Mouse (Mus musculus) stomach, embryonic 14.5 days (tissue): ENCODE results near the gene Galnt17. TPM values are rescaled to one million over a fixed set of nuclear protein-coding genes. Genes with fewer than 3 reads are reported as not detected.

Experiments
- ATAC-seq: fragments of 200-750 bp; cut with Nextera tagmentation; 2 replicates; pipeline ENCODE4 v1.8.0; 2017; ENCODE audit warnings: low read depth, moderate TSS enrichment; ENCODE audit not compliant: insufficient number of reproducible peaks, insufficient read depth, low FRiP score
- H3K27ac ChIP-seq: fragments of 300-500 bp; sonication (generic); 2 replicates; pipeline ENCODE4 v1.5.1; 2014; ENCODE audit warnings: mild to moderate bottlenecking, low read length, moderate library complexity, mixed read lengths
- H3K27me3 ChIP-seq: fragments of 300-500 bp; sonication (generic); 2 replicates; pipeline ENCODE4 v1.6.1; 2014; ENCODE audit warnings: low read length, control low read depth, mixed read lengths; ENCODE audit not compliant: control insufficient read depth, insufficient read depth
- H3K36me3 ChIP-seq: fragments of 300-500 bp; sonication (generic); 2 replicates; pipeline ENCODE4 v1.6.1; 2014; ENCODE audit warnings: mild to moderate bottlenecking, control low read depth, low read length, moderate library complexity, mixed read lengths; ENCODE audit not compliant: control insufficient read depth, insufficient read depth
- H3K4me1 ChIP-seq: fragments of 300-500 bp; sonication (generic); 2 replicates; pipeline ENCODE4 v1.6.1; 2014; ENCODE audit warnings: low read length, control low read depth, mixed read lengths; ENCODE audit not compliant: control insufficient read depth, insufficient read depth
- H3K4me2 ChIP-seq: fragments of 300-500 bp; sonication (generic); replicated peaks from 2 replicates; pipeline ENCODE4 v1.6.1; 2014; ENCODE audit warnings: low read depth, low read length, control low read depth
- H3K4me3 ChIP-seq: fragments of 300-500 bp; sonication (generic); 2 replicates; pipeline ENCODE4 v1.5.1; 2014; ENCODE audit warnings: low read depth, low read length, control low read depth
- H3K9ac ChIP-seq: fragments of 300-500 bp; sonication (generic); replicated peaks from 2 replicates; pipeline ENCODE4 v1.6.1; 2014; ENCODE audit warnings: low read depth, mild to moderate bottlenecking, control low read depth, low read length, moderate library complexity, mixed read lengths
- H3K9me3 ChIP-seq: fragments of 300-500 bp; sonication (generic); 2 replicates; pipeline ENCODE4 v1.6.1; 2016; ENCODE audit warnings: low read depth, low read length, control low read depth; ENCODE audit not compliant: control insufficient read depth
- WGBS: fragments of 180-500 bp; shearing (Covaris S2); extraction: QIAGEN DNeasy Blood & Tissue Kit; methylation state at CpG from one replicate; pipeline ENCODE4 v1.1.7; 2014; 5-methylcytosine and 5-hydroxymethylcytosine counted together
- polyA plus RNA-seq: library from polyadenylated mRNA; unstranded; fragments of >200 nt; fragmentation: Nextera tagmentation; extraction: Ambion mirVana; gene quantifications from 2 replicates; pipeline ENCODE4 v1.2.1, GENCODE M21; 2014

Gene Galnt17
- polyA plus RNA-seq, 1 experiment from 2014 or later, result 1.9 TPM

DNA sequence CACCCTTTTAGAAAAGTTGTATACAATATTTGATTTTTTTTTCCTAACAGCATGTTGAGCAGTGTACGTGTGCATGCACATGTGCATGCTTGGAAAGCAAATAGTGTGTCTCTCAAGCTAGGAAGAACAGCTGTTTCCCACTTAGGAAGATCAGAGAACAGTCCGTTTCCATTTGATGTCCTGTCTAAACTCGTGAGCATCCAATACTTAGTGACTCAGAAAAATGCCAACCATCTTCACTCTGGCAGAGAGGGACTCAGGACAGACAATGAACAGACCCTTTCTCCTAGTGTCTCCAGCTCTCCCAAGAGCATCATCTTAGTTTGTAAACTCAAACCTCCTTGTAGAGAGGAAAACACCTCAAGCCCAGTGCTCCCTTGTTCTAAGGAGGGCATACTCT lies 116.0 kb downstream of the Galnt17 start:
- Histone ChIP-seq H3K36me3 (no peaks in the 10 kb centered on the region), H3K4me1 (no peaks in the 10 kb centered on the region), H3K9ac (no peak overlapping the region), H3K4me2 (no peak overlapping the region), H3K27me3 (no peaks in the 10 kb centered on the region), H3K9me3 (no peaks in the 10 kb centered on the region), H3K4me3 (no peak overlapping the region), H3K27ac (no peak overlapping the region)
- WGBS, result 74% methylated on average over 3 of the region's 3 CpGs
- ATAC-seq, result no peak

DNA sequence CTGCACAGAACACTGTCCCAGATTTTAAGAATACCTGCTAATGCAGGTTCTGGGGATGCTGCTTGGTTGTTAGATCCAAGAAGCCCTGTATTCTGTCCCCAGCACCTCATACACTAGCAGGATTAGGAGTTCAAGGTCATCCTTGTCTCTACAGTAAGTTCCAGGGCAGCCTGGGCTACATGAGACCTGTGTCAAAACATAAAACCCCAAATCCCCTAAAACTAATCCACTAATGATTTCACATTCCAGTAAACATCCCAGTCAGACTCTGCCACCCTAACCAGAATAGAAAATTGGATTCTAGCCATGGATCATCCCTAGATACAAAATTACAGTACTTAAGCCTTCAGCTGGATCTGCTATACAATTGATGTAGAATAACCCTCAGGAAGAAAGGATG lies 123.7 kb downstream of the Galnt17 start:
- H3K9me3 ChIP-seq, result no peaks in the 10 kb centered on the region
- ATAC-seq, result no peak
- H3K4me3 ChIP-seq, result no peak overlapping the region
- H3K4me2 ChIP-seq, result no peak overlapping the region
- H3K27me3 ChIP-seq, result no peaks in the 10 kb centered on the region
- no peaks in the 10 kb centered on the region for H3K4me1 ChIP-seq
- H3K9ac ChIP-seq, result no peak overlapping the region
- H3K27ac ChIP-seq, result no peak overlapping the region
- H3K36me3 ChIP-seq, result no peaks in the 10 kb centered on the region

DNA sequence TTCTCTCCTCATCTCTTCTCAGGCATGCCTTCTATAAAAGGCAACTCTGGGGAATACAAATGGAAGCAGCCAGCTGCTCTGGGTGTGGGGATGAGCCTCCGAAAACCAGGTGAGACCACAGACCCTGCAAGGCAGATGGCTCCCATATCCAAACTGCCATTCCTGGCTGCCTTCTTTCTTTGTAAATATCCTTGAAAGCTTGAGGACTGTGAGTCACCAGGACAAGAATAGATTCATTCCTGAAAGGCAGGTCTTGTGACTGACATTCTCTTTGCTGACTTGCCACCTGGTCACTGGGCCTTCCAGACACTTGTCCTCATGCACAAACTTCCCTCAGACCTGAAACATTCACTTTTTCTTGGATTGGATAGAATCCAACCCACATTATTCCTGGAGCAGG lies 127.1 kb downstream of the Galnt17 start:
- no peak overlapping the region for H3K4me3 ChIP-seq
- no peaks in the 10 kb centered on the region for H3K9me3 ChIP-seq
- WGBS, result 58% methylated on average over 1 of the region's 1 CpGs
- no peaks in the 10 kb centered on the region for H3K4me1 ChIP-seq
- H3K36me3 ChIP-seq, result no peaks in the 10 kb centered on the region
- H3K9ac ChIP-seq, result no peak overlapping the region
- no peak for ATAC-seq
- H3K27me3 ChIP-seq, result no peaks in the 10 kb centered on the region
- no peak overlapping the region for H3K27ac ChIP-seq
- H3K4me2 ChIP-seq, result no peak overlapping the region

DNA sequence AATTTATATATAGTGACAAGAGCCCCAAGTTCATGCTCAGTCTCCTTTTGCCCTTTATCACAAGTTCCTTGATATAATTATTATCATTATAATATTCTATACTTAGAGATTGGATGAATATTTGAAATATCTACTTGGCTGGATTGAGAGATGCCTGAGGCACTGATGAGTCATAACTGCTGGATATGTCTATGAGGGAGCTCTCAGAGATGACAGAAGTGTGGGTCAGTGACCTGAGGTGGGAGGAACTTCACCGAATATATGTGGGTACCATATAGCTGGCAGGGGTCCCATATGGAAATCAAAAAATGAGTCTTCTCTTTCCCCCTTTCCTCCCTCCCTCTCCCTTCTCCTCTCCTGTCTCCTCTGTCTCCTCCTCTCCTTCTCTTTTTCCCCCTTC lies 127.5 kb downstream of the Galnt17 start:
- H3K9me3 ChIP-seq, result no peaks in the 10 kb centered on the region
- ATAC-seq, result no peak
- WGBS, result 67% methylated on average over 1 of the region's 1 CpGs

DNA sequence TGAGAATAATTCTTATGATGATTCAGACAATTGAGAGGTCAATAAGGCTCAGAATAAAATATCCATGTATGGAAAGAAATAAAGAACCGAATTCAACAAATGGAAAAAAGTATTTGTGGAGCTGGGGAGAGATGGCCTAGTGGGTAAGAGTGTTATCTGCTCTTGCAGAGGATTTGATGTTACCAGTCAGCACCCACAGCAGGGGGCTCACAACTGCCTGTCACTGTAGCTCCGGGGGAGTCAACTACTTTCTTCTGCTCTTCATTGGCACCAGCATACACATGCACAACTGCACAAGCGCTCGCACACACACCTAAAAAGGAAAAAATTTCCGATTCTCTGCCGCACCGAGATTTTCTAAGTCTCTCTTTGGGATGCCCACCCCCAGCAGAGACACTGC lies 130.4 kb downstream of the Galnt17 start:
- 53% methylated on average over 7 of the region's 7 CpGs for WGBS
- Histone ChIP-seq H3K27me3 (no peaks in the 10 kb centered on the region), H3K27ac (no peak overlapping the region), H3K9me3 (no peaks in the 10 kb centered on the region), H3K9ac (no peak overlapping the region), H3K4me2 (no peak overlapping the region), H3K4me3 (no peak overlapping the region), H3K4me1 (no peaks in the 10 kb centered on the region), H3K36me3 (no peaks in the 10 kb centered on the region)
- ATAC-seq, result no peak

More for the DNA sequence above, 127.5 kb downstream of the Galnt17 start:
- H3K27me3 ChIP-seq, result no peaks in the 10 kb centered on the region
- no peaks in the 10 kb centered on the region for H3K36me3 ChIP-seq
- no peaks in the 10 kb centered on the region for H3K4me1 ChIP-seq
- H3K9ac ChIP-seq, result no peak overlapping the region
- no peak overlapping the region for H3K4me3 ChIP-seq
- no peak overlapping the region for H3K27ac ChIP-seq
- H3K4me2 ChIP-seq, result no peak overlapping the region

DNA sequence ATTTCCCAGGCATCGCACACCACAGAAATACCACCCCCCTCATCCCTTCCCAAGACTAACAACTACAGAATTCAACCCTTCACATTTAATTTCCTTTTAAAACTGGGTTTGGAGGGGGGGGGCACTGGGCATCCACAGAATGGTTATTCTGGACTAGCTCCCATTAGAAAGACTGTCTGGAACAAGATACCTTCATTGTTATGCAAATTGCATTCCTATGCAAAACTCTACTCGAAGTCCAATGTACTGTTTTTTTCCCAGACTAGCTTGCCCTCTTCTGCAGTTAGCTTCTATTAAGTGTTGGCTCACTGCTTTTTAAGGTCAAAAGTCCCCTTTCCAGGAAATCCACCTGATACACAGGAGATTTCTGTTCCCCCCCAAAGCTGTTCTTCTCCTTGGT lies 131.1 kb downstream of the Galnt17 start:
- Histone ChIP-seq H3K27ac (no peak overlapping the region), H3K4me3 (no peak overlapping the region), H3K9me3 (no peaks in the 10 kb centered on the region), H3K27me3 (no peaks in the 10 kb centered on the region), H3K4me1 (no peaks in the 10 kb centered on the region), H3K36me3 (no peaks in the 10 kb centered on the region), H3K4me2 (no peak overlapping the region), H3K9ac (no peak overlapping the region)
- WGBS, result 54% methylated on average over 2 of the region's 2 CpGs
- ATAC-seq, result no peak

DNA sequence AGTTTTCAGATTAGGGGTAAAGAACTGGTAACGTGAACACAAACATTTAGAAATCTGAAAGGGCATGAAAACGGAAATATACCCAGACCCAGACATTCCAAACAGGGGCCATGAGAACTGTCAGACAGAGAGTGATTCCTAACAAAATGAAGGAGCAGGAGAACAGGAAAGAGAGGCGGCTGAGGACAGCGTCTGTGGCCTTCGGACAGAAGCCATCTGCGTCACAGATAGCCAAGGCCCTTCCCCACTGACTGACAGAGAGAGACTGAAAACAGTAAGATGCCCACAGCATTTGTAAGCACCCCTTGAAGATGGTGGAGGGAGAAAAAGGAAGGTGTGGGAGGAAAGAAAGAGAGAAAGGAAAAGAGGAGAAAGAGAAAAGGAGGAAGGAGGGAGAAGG lies 139.1 kb downstream of the Galnt17 start:
- Histone ChIP-seq H3K4me2 (no peak overlapping the region), H3K27ac (no peak overlapping the region), H3K36me3 (no peaks in the 10 kb centered on the region), H3K27me3 (no peaks in the 10 kb centered on the region), H3K9me3 (no peaks in the 10 kb centered on the region), H3K4me3 (no peak overlapping the region), H3K4me1 (no peaks in the 10 kb centered on the region), H3K9ac (no peak overlapping the region)
- WGBS, result 62% methylated on average over 6 of the region's 6 CpGs
- ATAC-seq, result no peak

DNA sequence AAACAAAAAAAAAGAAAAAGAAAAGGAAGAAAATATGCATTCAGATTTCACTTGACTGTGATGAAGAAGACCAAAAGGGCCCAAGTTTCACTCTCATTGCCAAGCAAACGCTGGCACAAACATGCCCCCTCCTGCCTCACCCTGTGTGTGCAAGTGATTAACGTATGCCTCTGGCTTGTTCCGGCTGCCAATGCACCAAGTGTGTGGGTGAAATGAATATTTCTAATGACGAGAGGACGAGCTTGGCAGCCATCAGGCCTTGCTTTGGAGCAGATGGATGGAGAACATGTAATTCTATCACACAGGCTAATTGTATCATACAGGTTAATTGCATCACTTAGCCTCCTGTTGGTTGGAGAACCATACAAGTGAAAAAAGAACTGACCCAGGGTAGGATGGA lies 140.9 kb downstream of the Galnt17 start:
- Histone ChIP-seq H3K27ac (no peak overlapping the region), H3K4me1 (no peaks in the 10 kb centered on the region), H3K4me3 (no peak overlapping the region), H3K27me3 (no peaks in the 10 kb centered on the region), H3K9me3 (no peaks in the 10 kb centered on the region), H3K36me3 (no peaks in the 10 kb centered on the region), H3K4me2 (no peak overlapping the region), H3K9ac (no peak overlapping the region)
- 78% methylated on average over 5 of the region's 5 CpGs for WGBS
- no peak for ATAC-seq

DNA sequence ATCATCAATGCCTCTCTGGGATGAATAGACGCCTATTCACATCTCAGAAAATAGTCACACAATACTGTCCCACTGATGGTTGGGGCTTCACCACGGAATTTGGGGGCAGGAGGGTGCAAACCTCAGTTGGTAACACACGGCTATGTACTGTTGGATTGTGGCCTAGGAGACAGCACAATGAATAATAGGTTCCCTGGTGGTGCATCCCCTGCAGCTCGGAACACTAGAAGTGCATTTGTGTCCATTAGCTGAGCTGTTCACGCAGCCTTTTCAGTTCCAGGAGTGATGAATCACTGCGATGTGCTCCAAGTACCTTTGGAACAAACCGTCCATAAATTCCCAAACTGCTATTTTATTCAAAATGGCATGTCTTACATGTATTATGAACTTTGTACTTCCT lies 142.6 kb downstream of the Galnt17 start:
- Histone ChIP-seq H3K4me2 (no peak overlapping the region), H3K27me3 (no peaks in the 10 kb centered on the region), H3K4me1 (no peaks in the 10 kb centered on the region), H3K36me3 (no peaks in the 10 kb centered on the region), H3K9ac (no peak overlapping the region), H3K9me3 (no peaks in the 10 kb centered on the region), H3K27ac (no peak overlapping the region), H3K4me3 (no peak overlapping the region)
- no peak for ATAC-seq
- 68% methylated on average over 7 of the region's 7 CpGs for WGBS
